ENCODE assay signal across 8 mouse cellular contexts in genomic region chr17:42126488-42127237, GRCm38 (mm10).
A peak's percentile ranks its signal among the peaks of the same experiment; 100 is the strongest.
DNase-seq lines count a peak whose midpoint lies in the region; ATAC-seq lines count a peak whose summit lies in the region.

No protein-coding gene starts in this region.

- peak; percentile 13 for DNase-seq in embryo, embryonic 10 days (ENCODE audit: low spot score)
- DNase-seq in embryo, embryonic 9.5 days (ENCODE audit: extremely low spot score) = no peak
- DNase-seq in 3134 (ENCODE audit: extremely low read depth, insufficient read length, low spot score) = peak; percentile 43
- DNase-seq in cerebellum, postnatal 25 days = peak; percentile 62 to 76
- peak; percentile 63 for DNase-seq in intestine, embryonic 14.5 days (ENCODE audit: low spot score)
- peak; percentile 24 for DNase-seq in lung, postnatal 36 days
- DNase-seq in layer of hippocampus, adult 18-20 months (ENCODE audit: low spot score in 2 of 2) = no peak
- DNase-seq in left cerebral cortex, postnatal 25 days (ENCODE audit: low spot score in 2 of 2) = no peak

- H3K27me3 ChIP-seq in intestine, embryonic 14.5 days (replicated peaks; ENCODE audit: control insufficient read depth, insufficient read depth, low read length) = no peaks in the 10 kb centered on the region

- H3K9me3 ChIP-seq in intestine, embryonic 14.5 days (ENCODE audit: control insufficient read depth, low read length) = no peaks in the 10 kb centered on the region

- no peaks in the 10 kb centered on the region for H3K36me3 ChIP-seq in intestine, embryonic 14.5 days (ENCODE audit: control insufficient read depth, insufficient read depth, low read length)

- no peak overlapping the region for H3K9ac ChIP-seq in intestine, embryonic 14.5 days (ENCODE audit: low read length)

- H3K4me3 ChIP-seq in intestine, embryonic 14.5 days (ENCODE audit: low read depth, low read length) = no peak overlapping the region

- 0 out of 2 replicates have a peak, but pooled peaks have one; percentile 62 for ATAC-seq in intestine, embryonic 14.5 days (replicated peaks; ENCODE audit: low FRiP score, low TSS enrichment, low read depth)

- no peak overlapping the region for H3K27ac ChIP-seq in intestine, embryonic 14.5 days (ENCODE audit: low read depth)

- H3K4me1 ChIP-seq in intestine, embryonic 14.5 days (replicated peaks; ENCODE audit: control insufficient read depth, insufficient read depth, low read length) = no peaks in the 10 kb centered on the region

- no peak overlapping the region for H3K4me2 ChIP-seq in intestine, embryonic 14.5 days (ENCODE audit: low read length)

- intact Hi-C loops in left cerebral cortex, postnatal 25 days (cut with DNase I) = no loop called here

- 30% methylated on average over 9 of the region's 9 CpGs for WGBS in intestine, embryonic 14.5 days

Comparison
In these comparisons a context has a peak if more than half of its experiments do, and no peak if none do; other contexts are left out.
1. DNase-seq: peak in embryo, embryonic 10 days (single experiment), 3134 (single experiment), cerebellum, postnatal 25 days (2 of 2), intestine, embryonic 14.5 days (single experiment) and lung, postnatal 36 days (single experiment); none in embryo, embryonic 9.5 days (single experiment), layer of hippocampus, adult 18-20 months (0 of 2) and left cerebral cortex, postnatal 25 days (0 of 2).